Mouse (Mus musculus) kidney, embryonic 16.5 days (tissue): ENCODE measurements at regions not wholly inside any gene's neighbourhood (a gene's known extent, or its start where the extent isn't known, plus 50 kb on each side); places are given as distances from the start of the nearest gene placed in this dataset.

Experiments used
- ATAC-seq: fragments of 200-750 bp; cut with Nextera tagmentation; 2 replicates; pipeline ENCODE4 v1.8.0; 2017; ENCODE audit warnings: moderate TSS enrichment; ENCODE audit not compliant: low FRiP score, low TSS enrichment
- H3K27ac ChIP-seq: fragments of 300-500 bp; sonication (generic); 2 replicates; pipeline ENCODE4 v1.5.1; 2014; ENCODE audit warnings: low read length
- H3K27me3 ChIP-seq: fragments of 300-500 bp; sonication (generic); 2 replicates; pipeline ENCODE4 v1.6.1; 2014; ENCODE audit warnings: low read length, control low read depth, mixed read lengths; ENCODE audit not compliant: insufficient read depth
- H3K36me3 ChIP-seq: fragments of 300-500 bp; sonication (generic); 2 replicates; pipeline ENCODE4 v1.6.1; 2014; ENCODE audit warnings: low read length, control low read depth, mixed read lengths; ENCODE audit not compliant: insufficient read depth
- H3K4me1 ChIP-seq: fragments of 300-500 bp; sonication (generic); 2 replicates; pipeline ENCODE4 v1.6.1; 2014; ENCODE audit warnings: low read length, control low read depth, mixed read lengths; ENCODE audit not compliant: insufficient read depth
- H3K4me2 ChIP-seq: fragments of 300-500 bp; sonication (generic); replicated peaks from 2 replicates; pipeline ENCODE4 v1.6.1; 2014; ENCODE audit warnings: low read depth, low read length
- H3K4me3 ChIP-seq: fragments of 300-500 bp; sonication (generic); 2 replicates; pipeline ENCODE4 v1.5.1; 2014; ENCODE audit warnings: mild to moderate bottlenecking, low read length
- H3K9ac ChIP-seq: fragments of 300-500 bp; sonication (generic); replicated peaks from 2 replicates; pipeline ENCODE4 v1.6.1; 2014; ENCODE audit warnings: low read length
- H3K9me3 ChIP-seq: fragments of 300-500 bp; sonication (generic); 2 replicates; pipeline ENCODE4 v1.6.1; 2016; ENCODE audit warnings: low read length, control low read depth
- WGBS: fragments of 180-500 bp; shearing (Covaris S2); extraction: QIAGEN DNeasy Blood & Tissue Kit; methylation state at CpG from one replicate; pipeline ENCODE4 v1.1.7; 2014; 5-methylcytosine and 5-hydroxymethylcytosine counted together

DNA sequence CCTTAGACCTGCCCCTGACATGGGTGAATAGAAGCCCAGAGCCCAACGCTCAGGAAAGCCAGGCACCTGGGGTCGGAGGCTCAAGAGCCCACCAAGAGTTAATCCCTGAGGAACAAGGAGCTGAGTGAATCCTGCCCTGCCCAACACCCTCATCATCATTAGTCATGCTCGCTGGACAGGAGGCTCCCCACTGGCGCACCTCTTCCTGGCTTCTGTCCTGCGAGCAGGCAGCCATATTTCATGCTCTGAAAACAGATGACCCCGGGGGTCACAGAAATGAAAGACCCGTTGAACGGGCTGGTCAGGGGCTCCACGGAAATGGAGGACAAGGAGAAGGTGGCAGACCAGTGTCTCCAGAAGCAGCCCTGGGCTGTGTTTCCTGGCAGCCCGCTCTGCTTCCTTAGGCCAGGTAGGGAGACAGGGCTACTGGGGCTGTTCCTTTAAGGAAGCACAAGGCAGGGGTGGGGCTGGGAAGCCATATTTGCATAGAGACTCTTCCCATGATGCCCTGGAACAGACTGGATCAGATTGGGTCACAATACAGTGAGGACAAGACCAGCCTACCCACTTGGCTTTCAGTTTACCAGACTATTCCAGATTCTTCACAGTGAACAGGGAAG is 138.1 kb upstream of the Rbm19 start:
- Histone ChIP-seq H3K9ac (0 out of 2 replicates have a peak overlapping the region, but pooled peaks have one; percentile 24), H3K9me3 (no peaks in the 10 kb centered on the region), H3K4me1 (no peaks in the 10 kb centered on the region; the same call in 1 of the 2 replicates), H3K27ac (no peak overlapping the region), H3K27me3 (no peaks in the 10 kb centered on the region), H3K36me3 (no peaks in the 10 kb centered on the region), H3K4me2 (peak overlapping the region; percentile 45), H3K4me3 (peak overlapping the region; percentile 25)
- ATAC-seq: 0 out of 2 replicates have a peak, but pooled peaks have one; percentile 44
- 6% methylated on average over 10 of the region's 10 CpGs for WGBS

DNA sequence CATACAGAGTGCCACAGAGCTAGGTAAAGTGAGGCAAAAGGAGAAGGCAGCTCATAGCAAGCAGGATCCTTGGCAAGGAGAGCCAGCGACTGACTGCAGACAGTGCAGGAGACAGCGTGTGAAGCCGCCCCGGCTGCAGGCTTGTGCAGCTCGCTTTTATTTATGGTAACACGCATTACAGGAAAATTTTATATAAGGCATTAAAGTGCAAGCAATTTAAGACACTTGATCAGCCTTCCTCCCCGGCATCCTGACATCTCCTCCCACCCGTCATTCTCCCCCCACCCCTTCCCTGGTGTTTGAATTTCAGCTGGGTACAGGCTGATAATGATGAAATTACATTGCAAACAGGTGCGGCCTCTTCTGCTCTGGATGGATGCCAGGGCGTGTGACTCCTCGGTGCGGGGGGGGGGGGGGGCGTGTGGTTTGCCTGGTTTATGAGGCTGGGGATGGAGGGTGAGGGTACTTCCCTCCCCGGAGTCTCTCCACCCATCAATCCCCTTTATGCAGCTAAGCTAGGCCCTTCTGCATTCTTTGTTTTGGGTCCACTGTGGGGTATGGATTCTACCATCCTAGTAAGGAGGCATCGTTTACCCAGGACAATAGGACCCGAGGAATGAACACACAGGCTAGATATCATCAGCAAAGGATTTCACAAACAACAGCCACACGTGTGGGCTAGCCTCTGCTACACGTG is 135.0 kb upstream of the Rbm19 start:
- no peaks in the 10 kb centered on the region for H3K27me3 ChIP-seq
- H3K4me1 ChIP-seq: no peaks in the 10 kb centered on the region; the same call in 1 of the 2 replicates
- no peak overlapping the region for H3K4me2 ChIP-seq
- H3K27ac ChIP-seq: no peak overlapping the region
- H3K9ac ChIP-seq: no peak overlapping the region
- no peak for ATAC-seq
- H3K4me3 ChIP-seq: no peak overlapping the region
- WGBS: 44% methylated on average over 16 of the region's 18 CpGs
- H3K9me3 ChIP-seq: no peaks in the 10 kb centered on the region
- no peaks in the 10 kb centered on the region for H3K36me3 ChIP-seq

DNA sequence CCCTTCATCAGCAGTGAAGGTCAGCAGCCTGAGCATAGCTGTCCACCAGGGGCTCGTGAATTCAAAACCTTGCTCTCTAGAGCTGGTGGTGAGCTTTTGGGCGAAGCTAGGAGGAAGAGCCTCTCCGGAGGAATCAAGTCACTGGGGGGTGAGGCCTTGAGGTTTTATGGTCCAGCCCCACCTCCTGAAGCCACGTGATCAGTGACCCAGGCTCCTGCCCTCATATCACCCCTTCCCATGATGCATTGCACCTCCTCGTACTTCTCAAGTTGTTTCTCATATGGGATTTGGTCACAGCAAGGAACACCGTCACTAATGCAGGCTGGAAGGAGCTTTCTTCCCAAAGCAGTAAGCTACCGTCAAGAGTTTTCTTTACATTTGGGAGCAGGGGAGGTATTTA is 132.1 kb upstream of the Rbm19 start:
- no peaks in the 10 kb centered on the region for H3K36me3 ChIP-seq
- H3K4me2 ChIP-seq: no peak overlapping the region
- no peaks in the 10 kb centered on the region for H3K4me1 ChIP-seq
- 66% methylated on average over 7 of the region's 7 CpGs for WGBS
- ATAC-seq: no peak
- H3K27ac ChIP-seq: no peak overlapping the region
- no peak overlapping the region for H3K4me3 ChIP-seq
- no peaks in the 10 kb centered on the region for H3K9me3 ChIP-seq
- H3K27me3 ChIP-seq: no peaks in the 10 kb centered on the region
- H3K9ac ChIP-seq: no peak overlapping the region

DNA sequence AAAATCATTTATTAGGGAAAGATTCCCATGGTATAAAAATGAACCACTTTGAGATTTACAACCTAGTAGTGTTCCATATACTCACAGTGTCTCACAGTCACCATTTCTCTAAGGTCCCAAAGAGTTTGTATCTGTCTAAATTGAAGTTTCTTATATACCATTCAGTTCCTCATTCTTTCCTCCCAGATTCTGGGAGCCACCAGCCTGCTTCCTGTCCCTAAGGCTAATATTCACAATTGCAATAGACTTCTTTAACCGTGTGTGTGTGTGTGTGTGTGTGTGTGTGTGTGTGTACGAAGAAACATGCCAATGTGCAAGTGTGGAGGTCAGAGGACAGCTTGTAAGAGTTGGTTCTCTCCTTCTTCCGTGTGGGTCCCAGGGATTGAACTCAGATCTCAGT is 124.1 kb upstream of the Rbm19 start:
- Histone ChIP-seq H3K36me3 (no peaks in the 10 kb centered on the region), H3K27ac (no peak overlapping the region), H3K27me3 (no peaks in the 10 kb centered on the region), H3K9ac (no peak overlapping the region), H3K9me3 (no peaks in the 10 kb centered on the region), H3K4me2 (no peak overlapping the region), H3K4me1 (no peaks in the 10 kb centered on the region), H3K4me3 (no peak overlapping the region)
- WGBS: 75% methylated on average over 3 of the region's 3 CpGs
- ATAC-seq: no peak

DNA sequence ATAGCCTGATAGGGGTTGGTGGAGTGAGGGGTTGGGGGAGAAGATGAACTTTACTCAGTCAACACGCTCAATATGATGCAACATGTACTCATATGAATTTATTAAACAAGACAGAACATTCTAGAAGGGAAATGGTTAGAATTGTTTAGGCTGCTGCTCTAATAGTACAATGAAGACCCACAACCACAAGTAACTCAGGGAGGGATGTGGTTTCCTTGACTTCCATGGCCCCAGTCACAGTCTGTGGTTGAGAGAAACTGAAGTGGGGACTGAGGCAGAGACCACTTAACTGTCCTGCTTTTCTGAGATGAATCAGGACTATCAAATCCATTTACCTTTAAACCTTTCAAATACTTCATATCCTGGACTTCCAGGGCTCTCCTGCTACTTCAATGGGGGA is 120.5 kb upstream of the Rbm19 start:
- H3K4me1 ChIP-seq: no peaks in the 10 kb centered on the region

DNA sequence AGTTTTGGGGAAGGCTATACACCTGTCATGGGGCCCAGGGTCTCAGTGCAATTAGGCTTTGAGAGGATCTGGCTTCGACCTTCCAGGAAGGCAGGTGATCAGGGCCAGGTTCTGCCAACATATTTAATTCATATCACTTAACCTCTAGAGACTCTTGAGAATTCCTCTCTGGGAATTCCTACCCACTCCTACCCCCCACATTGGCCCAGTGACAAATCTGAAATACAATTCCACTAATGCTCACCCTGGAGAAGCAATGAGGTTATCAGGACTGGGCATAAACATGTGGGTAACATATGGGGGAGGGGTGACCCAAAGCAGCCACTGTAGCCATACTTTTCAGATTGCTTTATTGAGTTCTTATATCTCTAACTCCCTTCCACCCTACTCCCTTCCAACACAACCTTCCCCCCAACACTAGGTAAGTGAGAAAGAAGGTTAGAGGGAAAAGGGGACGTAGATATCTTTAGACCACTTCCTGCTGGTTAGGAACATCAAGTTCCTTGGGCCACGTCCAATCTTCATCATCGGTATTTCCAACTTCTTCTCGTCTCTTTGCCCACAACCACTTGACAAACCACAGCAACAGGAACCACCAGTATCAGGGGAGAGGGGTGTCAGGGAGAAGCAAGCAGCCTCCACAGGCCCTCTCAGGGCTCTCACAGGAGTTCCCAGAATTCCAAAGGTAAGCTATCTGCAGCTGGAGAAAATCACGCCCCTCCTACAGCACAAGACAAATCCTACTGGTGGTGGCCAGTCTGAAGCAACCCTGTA is 110.4 kb upstream of the Rbm19 start:
- no peak for ATAC-seq
- Histone ChIP-seq H3K36me3 (no peaks in the 10 kb centered on the region), H3K4me3 (no peak overlapping the region), H3K4me1 (no peaks in the 10 kb centered on the region), H3K27ac (no peak overlapping the region), H3K27me3 (no peaks in the 10 kb centered on the region), H3K9me3 (0 out of 2 replicates have a peak, but pooled peaks cover 3% of the 10 kb centered on the region), H3K9ac (no peak overlapping the region), H3K4me2 (no peak overlapping the region)
- WGBS: 81% methylated on average over 6 of the region's 6 CpGs

More for the DNA sequence above, 120.5 kb upstream of the Rbm19 start:
- Histone ChIP-seq H3K9ac (no peak overlapping the region), H3K36me3 (no peaks in the 10 kb centered on the region), H3K4me3 (no peak overlapping the region), H3K27ac (no peak overlapping the region), H3K27me3 (no peaks in the 10 kb centered on the region), H3K9me3 (no peaks in the 10 kb centered on the region), H3K4me2 (no peak overlapping the region)
- no peak for ATAC-seq
- 96% methylated on average over 1 of the region's 1 CpGs for WGBS

DNA sequence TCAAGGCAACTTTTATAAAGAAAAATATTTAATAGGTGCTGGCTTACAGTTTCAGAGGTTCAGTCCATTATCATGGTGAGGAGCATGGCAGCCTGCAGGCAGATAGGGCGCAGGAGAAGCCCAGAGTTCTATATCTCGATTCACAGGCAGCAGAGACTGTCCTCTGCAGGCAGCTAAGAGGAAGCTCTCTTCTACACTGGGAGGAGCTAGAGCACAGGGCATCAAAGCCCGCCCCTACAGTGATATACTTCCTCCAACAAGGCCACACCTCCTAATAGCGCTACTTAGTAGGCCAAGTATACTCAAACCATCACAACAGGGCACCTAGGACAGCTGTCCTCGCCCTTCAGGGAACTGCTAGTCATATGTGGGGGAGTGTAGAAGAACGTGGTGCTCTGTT is 108.5 kb upstream of the Rbm19 start:
- Histone ChIP-seq H3K27ac (no peak overlapping the region), H3K4me2 (no peak overlapping the region), H3K9me3 (0 out of 2 replicates have a peak, but pooled peaks cover 3% of the 10 kb centered on the region), H3K4me1 (no peaks in the 10 kb centered on the region), H3K4me3 (no peak overlapping the region), H3K27me3 (no peaks in the 10 kb centered on the region), H3K36me3 (no peaks in the 10 kb centered on the region), H3K9ac (no peak overlapping the region)
- ATAC-seq: no peak
- 66% methylated on average over 6 of the region's 6 CpGs for WGBS

DNA sequence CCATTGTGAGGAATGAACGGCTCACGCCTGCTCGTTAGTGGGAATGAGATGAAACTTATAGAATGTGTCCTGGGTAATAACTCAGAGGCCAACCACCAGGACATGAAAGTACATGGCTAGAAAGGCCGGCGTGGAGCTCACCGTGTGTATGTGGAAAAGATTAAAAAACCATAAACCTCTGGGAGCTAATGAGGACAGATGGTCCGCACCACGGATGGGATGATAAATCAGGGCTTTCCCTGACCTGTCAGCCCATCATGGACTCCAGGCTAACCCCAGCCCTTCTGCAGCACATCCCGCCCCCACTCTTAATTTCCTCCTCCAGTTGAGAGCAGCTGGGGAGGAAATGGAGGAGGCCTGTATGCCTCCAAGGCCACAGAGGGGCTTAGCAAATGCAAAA is 108.0 kb upstream of the Rbm19 start:
- no peaks in the 10 kb centered on the region for H3K4me1 ChIP-seq
- ATAC-seq: no peak
- no peak overlapping the region for H3K4me3 ChIP-seq
- H3K27me3 ChIP-seq: no peaks in the 10 kb centered on the region
- no peak overlapping the region for H3K4me2 ChIP-seq
- WGBS: 38% methylated on average over 9 of the region's 9 CpGs
- H3K36me3 ChIP-seq: no peaks in the 10 kb centered on the region
- no peak overlapping the region for H3K27ac ChIP-seq
- H3K9ac ChIP-seq: no peak overlapping the region
- H3K9me3 ChIP-seq: 0 out of 2 replicates have a peak, but pooled peaks cover 3% of the 10 kb centered on the region

DNA sequence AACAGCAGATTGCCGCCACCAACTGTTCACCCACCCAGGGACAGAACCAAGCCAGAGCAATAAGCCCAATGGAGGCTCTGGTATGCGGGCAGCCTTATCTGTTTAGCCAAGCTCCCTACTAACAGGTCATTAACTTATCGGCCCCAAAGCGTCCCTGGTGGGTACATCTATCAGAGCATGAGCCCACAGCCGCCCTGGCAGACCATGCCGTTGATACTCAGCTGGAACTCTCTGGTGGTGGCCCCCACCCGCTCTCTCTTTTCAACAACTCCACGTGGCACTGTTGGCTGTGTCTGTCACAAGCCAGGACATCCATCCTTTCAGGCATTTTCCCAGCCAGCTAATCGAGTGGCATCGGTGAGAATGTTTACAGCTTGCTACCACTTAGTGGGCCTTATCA is 100.8 kb upstream of the Rbm19 start:
- Histone ChIP-seq H3K4me1 (no peaks in the 10 kb centered on the region), H3K27me3 (no peaks in the 10 kb centered on the region), H3K9me3 (no peaks in the 10 kb centered on the region), H3K4me2 (no peak overlapping the region), H3K27ac (no peak overlapping the region), H3K9ac (no peak overlapping the region), H3K36me3 (no peaks in the 10 kb centered on the region), H3K4me3 (no peak overlapping the region)
- no peak for ATAC-seq
- whole genome bisulfite sequencing: 79% methylated on average over 10 of the region's 10 CpGs

DNA sequence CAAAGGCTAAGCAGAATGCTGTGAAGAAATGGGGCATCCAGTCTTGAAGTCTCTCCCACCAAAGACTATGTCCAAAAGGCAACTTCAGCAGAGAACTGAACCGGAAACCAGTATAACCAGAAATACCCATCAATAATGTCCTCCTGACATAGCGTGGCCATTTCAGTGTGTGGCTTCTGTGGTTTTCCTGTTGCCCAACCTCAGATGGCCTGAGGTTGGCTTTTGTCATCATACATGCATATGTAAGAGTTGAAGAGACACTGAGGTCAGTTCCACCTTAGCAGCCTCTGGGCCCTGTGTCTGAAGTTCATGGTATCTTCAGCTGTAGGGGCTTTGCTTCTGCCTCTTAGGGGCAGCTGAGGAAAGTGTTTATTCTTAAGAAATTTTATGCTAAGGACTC is 98.1 kb upstream of the Rbm19 start:
- H3K27ac ChIP-seq: no peak overlapping the region
- no peaks in the 10 kb centered on the region for H3K27me3 ChIP-seq
- no peak overlapping the region for H3K4me2 ChIP-seq
- no peaks in the 10 kb centered on the region for H3K9me3 ChIP-seq
- no peak overlapping the region for H3K9ac ChIP-seq
- no peaks in the 10 kb centered on the region for H3K4me1 ChIP-seq
- ATAC-seq: no peak
- H3K4me3 ChIP-seq: no peak overlapping the region
- no peaks in the 10 kb centered on the region for H3K36me3 ChIP-seq
- WGBS: 84% methylated on average over 2 of the region's 2 CpGs
